Mouse (Mus musculus) stomach, postnatal 0 days (tissue): Measurements from ENCODE around the gene Magi1.

ENCODE experiments used
- CTCF ChIP-seq: IDR thresholded peaks from 2 replicates; pipeline ENCODE4 v1.5.1; 2016; ENCODE audit warnings: antibody characterized with exemption, low read depth, mild to moderate bottlenecking, moderate library complexity
- EP300 ChIP-seq: optimal IDR thresholded peaks from 2 replicates; pipeline ENCODE3; 2016; ENCODE audit warnings: antibody characterized with exemption

DNA sequence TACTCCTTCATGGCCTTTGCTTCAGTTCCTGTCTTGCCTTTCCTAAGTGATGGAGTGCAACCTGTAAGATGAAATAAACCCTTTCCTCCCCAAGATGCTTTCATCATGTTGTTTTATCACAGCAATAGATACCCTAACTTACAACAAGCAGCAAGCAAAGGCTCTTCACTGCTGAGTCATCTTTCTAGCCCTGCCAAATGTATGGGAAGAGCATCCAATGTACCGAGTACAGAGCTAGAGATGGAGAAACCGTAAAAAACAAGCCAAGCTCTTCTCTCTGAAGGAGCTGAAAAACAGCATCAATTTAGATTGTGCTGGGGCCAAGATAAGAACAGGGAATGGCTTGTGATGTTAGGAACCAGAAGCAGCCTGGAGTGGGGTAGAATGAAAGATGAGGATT, 270.0 kb downstream of the Magi1 start:
- TF ChIP-seq CTCF, result no peak
- TF ChIP-seq EP300, result no peak
